Mouse (Mus musculus): ENCODE measurements at regions not wholly inside any gene's neighbourhood (a gene's known extent, or its start where the extent isn't known, plus 50 kb on each side); places are given as distances from the start of the nearest gene placed in this dataset.

- TF ChIP-seq CTCF (IDR thresholded peaks at IDR 0.05; ENCODE audit: low read depth, low read length) (peak; percentile 73), POLR2A (IDR thresholded peaks at IDR 0.05; ENCODE audit: borderline replicate concordance, low read depth, low read length) (no peak)
These were observed 74.2 kb upstream of the Caprin1 start for GRCm38 (mm10) chr2:103871522-103872276.

Data from bone marrow macrophage, adult 2 months (primary cell).